Mouse (Mus musculus) spleen, adult 2 months (tissue): ENCODE results near the gene Vrtn. TPM values are rescaled to one million over a fixed set of nuclear protein-coding genes. Genes with fewer than 3 reads are reported as not detected.
A peak's percentile ranks its signal among the peaks of the same experiment; 100 is the strongest.

Source experiments
- DNase-seq, 2 experiments: peaks; one replicate each; pipeline versions ENCODE4 v3.0.0 to v3.0.0-alpha.2; 2012 to 2021; ENCODE audit warnings: low spot score in 2 of 2, low read depth in 1 of 2
- H3K27ac ChIP-seq: fragments of 200-500 bp; 2 replicates; pipeline ENCODE4 v1.5.1; 2012; ENCODE audit warnings: low read length, inconsistent platforms; ENCODE audit not compliant: insufficient read depth
- H3K27me3 ChIP-seq: fragments of 200-500 bp; 2 replicates; pipeline ENCODE4 v1.6.1; 2012; ENCODE audit warnings: mild to moderate bottlenecking, moderate library complexity, low read length, inconsistent platforms; ENCODE audit not compliant: control insufficient read depth, insufficient read depth
- H3K36me3 ChIP-seq: fragments of 200-500 bp; 2 replicates; pipeline ENCODE4 v1.6.1; 2012; ENCODE audit warnings: mild to moderate bottlenecking, low read length, inconsistent platforms; ENCODE audit not compliant: control insufficient read depth, insufficient read depth
- H3K4me1 ChIP-seq: fragments of 200-500 bp; 2 replicates; pipeline ENCODE4 v1.6.1; 2011; ENCODE audit warnings: inconsistent platforms; ENCODE audit not compliant: control insufficient read depth, insufficient read depth, insufficient read length
- H3K4me3 ChIP-seq: fragments of 200-500 bp; 2 replicates; pipeline ENCODE4 v1.5.1; 2011; ENCODE audit warnings: mild to moderate bottlenecking, inconsistent platforms; ENCODE audit not compliant: insufficient read depth, insufficient read length; ENCODE audit errors: extremely low read depth
- CTCF ChIP-seq: fragments of 200-500 bp; IDR thresholded peaks from 2 replicates; pipeline ENCODE4 v1.5.1; 2011; ENCODE audit warnings: mild to moderate bottlenecking, inconsistent platforms; ENCODE audit not compliant: insufficient read depth, insufficient read length, insufficient replicate concordance; ENCODE audit errors: extremely low read depth
- POLR2A ChIP-seq: fragments of 200-500 bp; IDR thresholded peaks from 2 replicates; pipeline ENCODE4 v1.6.1; 2011; ENCODE audit warnings: low read depth, low read length, inconsistent platforms
- WGBS: fragments of 180-500 bp; shearing (Covaris S2); methylation state at CpG from one replicate; pipeline ENCODE4 v1.1.7; 2018; 5-methylcytosine and 5-hydroxymethylcytosine counted together
- polyA plus RNA-seq: library from polyadenylated mRNA; depleted of rRNA; stranded (reverse); fragments of >200 nt; gene quantifications from 2 replicates; pipeline ENCODE4 v1.2.3, GENCODE M21; 2012; rRNA removed

The Vrtn gene
- polyA plus RNA-seq, 1 experiment: not detected

GRCm38 (mm10) chr12:84684569-84684968, 43.8 kb downstream of the Vrtn start:
- Histone ChIP-seq H3K4me3 (no peak overlapping the region), H3K4me1 (no peaks in the 10 kb centered on the region; the same call in 1 of the 2 replicates), H3K36me3 (no peaks in the 10 kb centered on the region), H3K27ac (no peak overlapping the region), H3K27me3 (no peaks in the 10 kb centered on the region)
- 77% methylated on average over 7 of the region's 7 CpGs for WGBS
- no peak for TF ChIP-seq CTCF
- TF ChIP-seq POLR2A: no peak
- DNase-seq: no peak

- H3K4me1 ChIP-seq: peaks cover 12% of the 10 kb centered on the region; the same call in 1 of the 2 replicates
- no peak for TF ChIP-seq POLR2A
- TF ChIP-seq CTCF: no peak
- 68% methylated on average over 4 of the region's 4 CpGs for WGBS
- no peak for DNase-seq
- H3K36me3 ChIP-seq: no peaks in the 10 kb centered on the region
- H3K27me3 ChIP-seq: no peaks in the 10 kb centered on the region
- H3K4me3 ChIP-seq: no peak overlapping the region
- no peak overlapping the region for H3K27ac ChIP-seq
Observed at GRCm38 (mm10) chr12:84686176-84686575, 45.4 kb downstream of the Vrtn start.

- TF ChIP-seq CTCF: no peak
- no peak for TF ChIP-seq POLR2A
- no peaks in the 10 kb centered on the region for H3K36me3 ChIP-seq
- H3K27ac ChIP-seq: no peak overlapping the region
- no peaks in the 10 kb centered on the region for H3K27me3 ChIP-seq
- no peak for DNase-seq
- H3K4me3 ChIP-seq: no peak overlapping the region
- 59% methylated on average over 4 of the region's 4 CpGs for WGBS
- H3K4me1 ChIP-seq: peaks cover 22% of the 10 kb centered on the region; the same call in 1 of the 2 replicates
Observed at GRCm38 (mm10) chr12:84687531-84687930, 46.7 kb downstream of the Vrtn start.

- Histone ChIP-seq H3K4me1 (peaks cover 22% of the 10 kb centered on the region; the same call in 1 of the 2 replicates), H3K4me3 (no peak overlapping the region), H3K27ac (no peak overlapping the region), H3K27me3 (no peaks in the 10 kb centered on the region), H3K36me3 (no peaks in the 10 kb centered on the region)
- WGBS: 89% methylated on average over 11 of the region's 11 CpGs
- no peak for TF ChIP-seq POLR2A
- TF ChIP-seq CTCF: no peak
- DNase-seq: no peak
Observed at GRCm38 (mm10) chr12:84689051-84689450, 48.2 kb downstream of the Vrtn start.

GRCm38 (mm10) chr12:84691347-84691746, 50.5 kb downstream of the Vrtn start:
- H3K27me3 ChIP-seq: no peaks in the 10 kb centered on the region
- H3K4me3 ChIP-seq: no peak overlapping the region
- TF ChIP-seq CTCF: no peak
- no peak for TF ChIP-seq POLR2A
- no peaks in the 10 kb centered on the region for H3K36me3 ChIP-seq
- no peak for DNase-seq
- peaks cover 22% of the 10 kb centered on the region; the same call in 1 of the 2 replicates for H3K4me1 ChIP-seq
- no peak overlapping the region for H3K27ac ChIP-seq

- TF ChIP-seq POLR2A (no peak), CTCF (no peak)
- 32% methylated on average over 6 of the region's 6 CpGs for WGBS
- Histone ChIP-seq H3K27me3 (0 out of 2 replicates have a peak, but pooled peaks cover 1% of the 10 kb centered on the region), H3K4me1 (peaks cover 22% of the 10 kb centered on the region; the same call in 1 of the 2 replicates), H3K4me3 (no peak overlapping the region), H3K27ac (no peak overlapping the region), H3K36me3 (no peaks in the 10 kb centered on the region)
- DNase-seq: no peak
Observed at GRCm38 (mm10) chr12:84692141-84692540, 51.3 kb downstream of the Vrtn start.

GRCm38 (mm10) chr12:84698319-84699081, 57.7 kb downstream of the Vrtn start, which contains the start of gene Syndig1l:
TSS of gene Syndig1l (minus strand) at chr12:84698831.
- 3% methylated on average over 62 of the region's 79 CpGs for WGBS
- DNase-seq: peak in 1 of 2 experiments; percentile 54
- no peaks in the 10 kb centered on the region for H3K36me3 ChIP-seq
- H3K4me1 ChIP-seq: peaks cover 7% of the 10 kb centered on the region
- no peak within 1 kb of the TSS for H3K27ac ChIP-seq
- H3K4me3 ChIP-seq: no peak within 1 kb of the TSS; the same call in 1 of the 2 replicates
- TF ChIP-seq CTCF (no peak), POLR2A (no peak)
- peaks cover 12% of the 10 kb centered on the region for H3K27me3 ChIP-seq

Other genes starting within 250 kb of the Vrtn start
- 4.4 and 4.6 TPM in 2 replicates for gene Entpd5, start 232.0 kb upstream of the Vrtn start, polyA plus RNA-seq
- gene Bbof1, start 231.9 kb upstream of the Vrtn start, polyA plus RNA-seq: 0.05 TPM in 1 of 2 replicates, not detected in the other
- 3.3 and 3.6 TPM in 2 replicates for gene Rnf113a2, start 223.8 kb upstream of the Vrtn start, polyA plus RNA-seq
- 2.5 and 2.6 TPM in 2 replicates for gene Aldh6a1, start 190.0 kb upstream of the Vrtn start, polyA plus RNA-seq
- gene Lin52, start 189.6 kb upstream of the Vrtn start, polyA plus RNA-seq: 4.5 and 5.9 TPM in 2 replicates
- gene Vsx2, start 71.3 kb upstream of the Vrtn start, polyA plus RNA-seq: not detected in 2 replicates
- 16.6 and 17.0 TPM in 2 replicates for gene Abcd4, start 23.6 kb upstream of the Vrtn start, polyA plus RNA-seq
- 0.32 and 0.48 TPM in 2 replicates for gene Syndig1l, start 57.8 kb downstream of the Vrtn start, polyA plus RNA-seq
- gene Npc2, start 132.1 kb downstream of the Vrtn start, polyA plus RNA-seq: 140 and 155 TPM in 2 replicates
- gene Isca2, start 132.2 kb downstream of the Vrtn start, polyA plus RNA-seq: 26.7 and 28.8 TPM in 2 replicates
- gene Ltbp2, start 235.5 kb downstream of the Vrtn start, polyA plus RNA-seq: 20.1 and 25.4 TPM in 2 replicates